Mouse (Mus musculus) stomach, postnatal 0 days (tissue): Measurements from ENCODE around the gene Plxdc2. TPM values are rescaled to one million over a fixed set of nuclear protein-coding genes. Genes with fewer than 3 reads are reported as not detected.
"Not testable (repeated sequence)": the region's sequence is repeated elsewhere in the genome, so short reads cannot be mapped to it uniquely, and the experiment has no call there.

Experiments
- ATAC-seq: fragments of 200-750 bp; cut with Nextera tagmentation; 2 replicates; pipeline ENCODE4 v1.8.0; 2017; ENCODE audit not compliant: low FRiP score, low TSS enrichment
- DNase-seq: peaks from one replicate; pipeline ENCODE4 v3.0.0-alpha.2; 2016; ENCODE audit warnings: low spot score
- H3K27ac ChIP-seq: fragments of 300-500 bp; sonication (generic); replicated peaks from 2 replicates; pipeline ENCODE4 v1.5.1; 2014; ENCODE audit warnings: mild to moderate bottlenecking, control low read depth
- H3K27me3 ChIP-seq: fragments of 300-500 bp; sonication (generic); 2 replicates; pipeline ENCODE4 v1.6.1; 2014; ENCODE audit warnings: low read length; ENCODE audit not compliant: control insufficient read depth, insufficient read depth
- H3K36me3 ChIP-seq: fragments of 300-500 bp; sonication (generic); 2 replicates; pipeline ENCODE4 v1.6.1; 2014; ENCODE audit warnings: low read length, mixed read lengths; ENCODE audit not compliant: control insufficient read depth, insufficient read depth
- H3K4me1 ChIP-seq: fragments of 300-500 bp; sonication (generic); replicated peaks from 2 replicates; pipeline ENCODE4 v1.6.1; 2014; ENCODE audit warnings: antibody characterized with exemption; ENCODE audit not compliant: control insufficient read depth, insufficient read depth
- H3K4me2 ChIP-seq: fragments of 300-500 bp; sonication (generic); replicated peaks from 2 replicates; pipeline ENCODE4 v1.6.1; 2014; ENCODE audit warnings: low read depth, mild to moderate bottlenecking, control low read depth, moderate library complexity
- H3K4me3 ChIP-seq: fragments of 300-500 bp; sonication (generic); 2 replicates; pipeline ENCODE4 v1.5.1; 2014; ENCODE audit warnings: low read depth, low read length, control low read depth
- H3K9ac ChIP-seq: fragments of 300-500 bp; sonication (generic); 2 replicates; pipeline ENCODE4 v1.6.1; 2014; ENCODE audit warnings: mild to moderate bottlenecking, low read length, control low read depth, mixed read lengths
- H3K9me3 ChIP-seq: fragments of 300-500 bp; sonication (generic); 2 replicates; pipeline ENCODE4 v1.6.1; 2016; ENCODE audit warnings: low read length; ENCODE audit not compliant: control insufficient read depth
- CTCF ChIP-seq: IDR thresholded peaks from 2 replicates; pipeline ENCODE4 v1.5.1; 2016; ENCODE audit warnings: antibody characterized with exemption, low read depth, mild to moderate bottlenecking, moderate library complexity
- EP300 ChIP-seq: optimal IDR thresholded peaks from 2 replicates; pipeline ENCODE3; 2016; ENCODE audit warnings: antibody characterized with exemption
- WGBS: fragments of 180-500 bp; shearing (Covaris S2); extraction: QIAGEN DNeasy Blood & Tissue Kit; methylation state at CpG from one replicate; pipeline ENCODE4 v1.1.7; 2014; 5-methylcytosine and 5-hydroxymethylcytosine counted together
- polyA plus RNA-seq: library from polyadenylated mRNA; unstranded; fragments of >200 nt; fragmentation: Nextera tagmentation; extraction: Ambion mirVana; gene quantifications from 2 replicates; pipeline ENCODE4 v1.2.1, GENCODE M21; 2015

Gene Plxdc2
- polyA plus RNA-seq, 1 experiment from 2014 or later = 34.3 TPM

DNA sequence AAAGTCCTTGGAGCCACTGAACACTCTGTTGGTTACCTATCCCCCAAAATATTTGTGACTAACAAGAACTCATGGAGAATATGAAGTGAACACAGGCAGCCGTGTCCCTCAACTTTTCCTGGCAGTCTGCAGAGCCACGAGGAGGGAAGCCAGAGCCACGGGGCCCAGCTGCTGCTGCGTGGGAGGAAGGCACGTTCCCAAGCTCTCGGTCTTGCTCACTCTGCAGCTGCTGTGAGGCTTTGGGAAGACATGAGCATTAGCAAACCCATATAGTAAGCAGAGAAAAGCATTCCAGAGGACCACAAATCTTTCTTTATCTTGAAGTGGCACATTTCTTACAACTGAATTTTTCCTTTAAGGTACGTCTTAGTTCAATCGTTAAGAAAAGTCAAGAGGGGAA, 382.1 kb downstream of the Plxdc2 start:
- H3K9ac ChIP-seq = no peak overlapping the region
- ATAC-seq = peak; percentile 51; the same call in 1 of the 2 replicates
- WGBS = 20% methylated on average over 8 of the region's 8 CpGs

DNA sequence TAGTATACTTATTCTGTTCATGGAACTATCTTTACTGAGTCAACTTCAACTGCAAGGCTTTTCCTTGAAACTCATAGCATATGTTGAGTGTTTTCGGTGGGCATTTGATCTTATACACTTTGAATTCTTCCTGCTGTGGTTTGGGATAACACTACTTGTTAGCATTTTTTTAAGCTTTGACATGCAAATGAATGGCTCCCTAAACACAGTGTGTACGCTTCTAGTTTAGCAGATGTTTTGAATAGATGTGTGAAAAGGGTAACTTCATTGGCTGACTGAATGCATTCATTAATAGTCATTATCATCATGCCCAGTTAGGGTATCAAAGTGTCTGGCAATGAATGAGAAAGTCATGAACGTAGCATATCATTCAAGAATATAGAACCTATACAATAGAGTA, 385.7 kb downstream of the Plxdc2 start:
- Histone ChIP-seq H3K4me1 (no peaks in the 10 kb centered on the region), H3K9ac (no peak overlapping the region), H3K4me3 (no peak overlapping the region), H3K4me2 (no peak overlapping the region), H3K27ac (no peak overlapping the region), H3K27me3 (no peaks in the 10 kb centered on the region), H3K36me3 (no peaks in the 10 kb centered on the region), H3K9me3 (no peaks in the 10 kb centered on the region)
- no peak for DNase-seq
- 88% methylated on average over 3 of the region's 3 CpGs for WGBS
- no peak for TF ChIP-seq EP300
- no peak for TF ChIP-seq CTCF
- ATAC-seq = no peak

More for the DNA sequence above, 382.1 kb downstream of the Plxdc2 start:
- no peak overlapping the region for H3K27ac ChIP-seq
- H3K27me3 ChIP-seq = no peaks in the 10 kb centered on the region
- DNase-seq = peak; percentile 22
- no peaks in the 10 kb centered on the region for H3K9me3 ChIP-seq
- no peaks in the 10 kb centered on the region for H3K4me1 ChIP-seq
- no peak overlapping the region for H3K4me2 ChIP-seq
- H3K4me3 ChIP-seq = no peak overlapping the region
- H3K36me3 ChIP-seq = no peaks in the 10 kb centered on the region
- TF ChIP-seq EP300 = no peak
- no peak for TF ChIP-seq CTCF

DNA sequence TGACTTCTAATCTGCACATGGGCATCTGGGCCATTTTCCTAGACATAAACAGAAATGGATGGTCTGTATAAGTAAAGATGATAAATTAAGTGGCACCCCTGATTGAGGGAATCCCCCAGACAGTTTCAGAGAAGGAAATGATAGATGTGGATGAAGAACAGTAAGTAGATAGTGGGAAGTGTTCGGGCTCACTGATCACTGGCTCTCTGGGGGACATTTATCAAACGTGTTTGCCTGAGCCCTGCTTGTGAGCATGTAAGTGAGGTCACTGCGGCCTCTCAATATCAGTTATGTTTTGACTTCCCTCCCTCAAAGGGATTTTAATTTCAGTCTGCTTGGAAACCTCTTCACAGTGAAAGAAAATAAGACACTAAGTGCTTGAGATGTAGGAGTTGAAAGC, 387.5 kb downstream of the Plxdc2 start:
- H3K27me3 ChIP-seq = no peaks in the 10 kb centered on the region
- H3K4me2 ChIP-seq = no peak overlapping the region
- no peak overlapping the region for H3K4me3 ChIP-seq
- TF ChIP-seq CTCF = no peak
- no peak for TF ChIP-seq EP300
- ATAC-seq = no peak
- H3K4me1 ChIP-seq = no peaks in the 10 kb centered on the region
- no peak overlapping the region for H3K27ac ChIP-seq
- no peaks in the 10 kb centered on the region for H3K9me3 ChIP-seq
- H3K36me3 ChIP-seq = no peaks in the 10 kb centered on the region
- no peak for DNase-seq
- WGBS = 45% methylated on average over 3 of the region's 3 CpGs
- H3K9ac ChIP-seq = no peak overlapping the region

DNA sequence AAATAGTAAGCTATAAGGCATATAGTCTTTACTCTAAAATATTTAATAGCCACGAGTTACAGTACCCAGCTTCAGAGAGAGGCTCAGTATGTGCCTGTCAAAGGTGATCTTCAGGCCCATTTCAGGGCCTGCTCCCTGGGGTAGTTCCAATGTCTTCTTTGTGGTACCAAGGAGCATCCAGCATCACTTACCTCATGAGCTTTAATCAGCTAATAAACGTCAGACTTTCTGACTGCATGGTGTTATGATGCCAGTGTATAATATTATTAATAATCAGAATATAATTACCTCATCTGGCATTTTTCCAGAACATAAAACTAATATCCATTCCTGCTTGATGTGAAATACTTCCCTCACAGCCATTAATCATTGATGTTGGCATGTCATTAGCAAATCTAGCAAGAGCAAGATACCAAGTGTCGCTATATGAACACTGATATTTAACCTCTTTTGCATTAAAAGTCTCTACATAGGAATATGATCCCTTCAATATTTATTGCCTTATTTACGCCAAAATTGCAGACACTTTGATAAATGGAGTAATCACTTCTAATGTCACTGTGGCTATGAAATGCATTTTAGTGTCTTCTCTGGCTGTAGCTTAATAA, 393.3 kb downstream of the Plxdc2 start:
- Histone ChIP-seq H3K36me3 (no peaks in the 10 kb centered on the region), H3K4me2 (no peak overlapping the region), H3K27ac (no peak overlapping the region), H3K9ac (no peak overlapping the region), H3K4me3 (no peak overlapping the region), H3K27me3 (no peaks in the 10 kb centered on the region), H3K9me3 (no peaks in the 10 kb centered on the region), H3K4me1 (no peaks in the 10 kb centered on the region)
- no peak for TF ChIP-seq CTCF
- TF ChIP-seq EP300 = no peak
- WGBS = 79% methylated on average over 4 of the region's 4 CpGs
- ATAC-seq (no peak), DNase-seq (no peak)

DNA sequence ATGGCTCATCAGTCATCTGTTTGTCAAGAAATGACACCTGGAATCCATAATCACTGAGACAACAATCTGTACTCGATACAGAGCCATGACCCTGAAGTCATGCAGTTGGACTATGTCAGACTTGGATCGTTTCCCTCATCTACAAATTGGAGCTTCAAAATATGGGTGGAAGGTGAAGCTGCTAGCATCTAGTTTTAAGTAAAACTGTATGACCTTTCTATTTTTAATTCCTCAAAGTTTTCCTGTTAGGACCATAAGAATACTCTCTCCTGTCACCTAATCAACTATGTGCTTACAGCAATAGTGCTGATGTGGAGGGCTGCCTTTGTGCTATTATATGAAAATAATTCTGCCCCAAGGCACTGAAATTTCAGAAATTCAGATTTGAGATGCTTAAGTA, 401.1 kb downstream of the Plxdc2 start:
- TF ChIP-seq CTCF (no peak), EP300 (no peak)
- H3K4me3 ChIP-seq = no peak overlapping the region
- no peak for ATAC-seq
- H3K4me2 ChIP-seq = no peak overlapping the region
- no peaks in the 10 kb centered on the region for H3K4me1 ChIP-seq
- no peaks in the 10 kb centered on the region for H3K27me3 ChIP-seq
- DNase-seq = no peak
- no peak overlapping the region for H3K27ac ChIP-seq
- no peaks in the 10 kb centered on the region for H3K9me3 ChIP-seq
- 62% methylated on average over 2 of the region's 2 CpGs for WGBS
- H3K36me3 ChIP-seq = no peaks in the 10 kb centered on the region
- H3K9ac ChIP-seq = no peak overlapping the region

DNA sequence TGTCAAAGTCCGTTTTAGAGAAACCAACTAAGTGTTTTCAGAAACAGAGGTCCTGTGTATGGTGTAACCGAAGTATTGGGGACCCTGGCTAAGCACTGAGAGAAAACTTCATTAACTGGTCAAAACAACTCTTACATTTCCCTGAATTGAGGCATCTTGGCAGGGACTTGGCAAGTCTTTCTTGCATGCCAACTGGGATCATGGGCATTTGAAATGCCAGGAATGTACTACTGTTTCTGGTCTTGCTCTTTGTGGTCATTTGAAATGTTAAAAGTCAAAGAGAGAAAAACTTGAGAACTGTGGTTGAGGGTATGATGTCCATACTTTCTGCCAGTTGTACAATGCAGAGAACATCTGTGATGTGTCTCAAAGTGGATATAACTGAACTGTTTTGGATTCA, 403.7 kb downstream of the Plxdc2 start:
- Histone ChIP-seq H3K4me2 (no peak overlapping the region), H3K9ac (no peak overlapping the region), H3K36me3 (no peaks in the 10 kb centered on the region), H3K4me3 (no peak overlapping the region), H3K4me1 (no peaks in the 10 kb centered on the region), H3K27ac (no peak overlapping the region), H3K27me3 (no peaks in the 10 kb centered on the region), H3K9me3 (no peaks in the 10 kb centered on the region)
- no peak for DNase-seq
- 83% methylated on average over 2 of the region's 2 CpGs for WGBS
- ATAC-seq = no peak
- no peak for TF ChIP-seq CTCF
- TF ChIP-seq EP300 = no peak

DNA sequence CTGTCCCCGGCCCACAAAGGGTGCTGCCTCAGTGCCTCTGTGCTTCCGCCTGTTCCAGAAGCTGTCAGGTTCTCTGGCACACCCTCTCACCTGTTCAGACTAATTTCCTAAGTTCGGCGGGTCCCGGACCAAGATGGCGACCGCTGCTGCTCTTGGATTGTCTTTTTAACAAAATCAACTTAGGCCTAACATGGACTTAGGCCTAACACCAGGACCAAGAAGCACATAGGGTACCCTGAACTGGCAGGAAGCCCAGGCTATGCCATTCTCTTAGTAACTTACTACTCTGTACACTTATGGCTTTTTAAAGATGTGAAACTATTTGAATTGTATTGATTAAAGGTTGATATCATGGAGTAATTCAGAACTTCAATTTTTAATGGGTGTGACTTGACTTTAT, 413.0 kb downstream of the Plxdc2 start:
- not testable (repeated sequence) for ATAC-seq, DNase-seq, H3K9ac ChIP-seq, H3K36me3 ChIP-seq, H3K27ac ChIP-seq, H3K27me3 ChIP-seq, H3K4me1 ChIP-seq, H3K9me3 ChIP-seq, H3K4me3 ChIP-seq, H3K4me2 ChIP-seq
- 95% methylated on average over 5 of the region's 7 CpGs for WGBS
